Mouse (Mus musculus): Measurements from ENCODE around the gene Rbbp4. TPM values are rescaled to one million over a fixed set of nuclear protein-coding genes. Genes with fewer than 3 reads are reported as not detected.

Gene Rbbp4
- polyA plus RNA-seq, 1 experiment from 2014 or later = 555 TPM

DNA sequence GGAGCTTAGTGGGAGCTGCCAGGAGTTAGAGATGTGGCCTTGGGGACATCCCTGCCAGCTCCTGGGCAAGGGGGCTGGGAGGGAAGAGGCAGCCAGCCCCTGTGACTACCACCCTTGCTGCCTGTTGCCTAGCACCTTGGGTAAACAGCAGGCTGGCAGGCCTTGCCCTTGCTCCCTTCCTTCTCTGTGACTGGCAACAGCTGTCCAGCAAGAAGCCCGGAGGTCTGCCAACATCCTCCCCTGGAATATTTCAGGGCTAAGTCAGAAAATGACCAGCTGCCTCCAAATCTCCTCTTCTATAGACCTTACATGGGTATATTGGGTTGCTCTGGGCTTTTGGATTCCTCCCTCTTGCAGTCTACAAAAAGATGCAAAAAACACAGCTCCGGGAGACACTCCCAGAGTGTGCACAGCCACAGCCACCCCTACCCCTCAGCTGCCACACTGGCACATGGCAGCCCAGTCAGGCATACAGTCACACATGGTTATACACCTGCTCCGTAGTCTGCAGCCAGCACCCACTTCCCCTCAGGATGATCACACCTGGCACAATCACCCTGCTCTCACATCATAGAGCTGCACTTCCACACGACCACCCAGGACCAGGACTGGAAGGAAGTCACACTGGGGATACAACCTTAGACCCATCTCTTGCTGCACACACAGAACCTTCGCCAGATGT lies 49.0 kb downstream of the Rbbp4 start:
- Histone ChIP-seq H3K27me3 (ENCODE audit: control insufficient read depth, insufficient read depth, low read length) (peaks cover 9% of the 10 kb centered on the region; the same call in 1 of the 2 replicates), H3K4me3 (ENCODE audit: low read depth, low read length) (no peak overlapping the region), H3K4me2 (ENCODE audit: low read depth, low read length, severe bottlenecking) (no peak overlapping the region; the same call in 1 of the 2 replicates), H3K9me3 (ENCODE audit: control insufficient read depth, low read length) (no peaks in the 10 kb centered on the region), H3K36me3 (ENCODE audit: control insufficient read depth, insufficient read depth, low read length) (no peaks in the 10 kb centered on the region), H3K9ac (ENCODE audit: low read length) (no peak overlapping the region), H3K27ac (ENCODE audit: low read depth, low read length) (no peak overlapping the region), H3K4me1 (replicated peaks; ENCODE audit: control insufficient read depth, insufficient read depth, low read length) (peaks cover 10% of the 10 kb centered on the region; the same call in 1 of the 2 replicates)
- DNase-seq (ENCODE audit: low spot score) (no peak), ATAC-seq (replicated peaks; ENCODE audit: low FRiP score) (no peak)
- WGBS = 73% methylated on average over 5 of the region's 5 CpGs

DNA sequence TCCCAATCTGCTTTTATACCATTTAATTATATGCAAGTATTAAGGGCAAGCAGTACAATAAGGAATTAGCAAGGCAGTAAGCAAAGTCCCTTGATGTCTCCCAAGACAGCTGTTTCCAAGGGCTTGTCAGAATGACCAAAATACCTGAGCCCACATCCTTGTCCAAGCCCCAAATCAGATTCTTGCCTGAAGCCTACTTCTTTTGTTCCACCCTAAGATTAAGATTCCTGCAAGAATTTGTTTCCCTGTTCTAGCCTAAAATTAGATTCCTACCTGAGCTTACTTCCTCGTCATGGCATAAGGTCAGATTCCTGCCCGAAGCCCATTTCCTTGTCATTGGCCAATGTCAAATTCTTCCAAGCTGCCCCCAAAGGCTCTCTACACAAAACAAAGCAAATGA lies 50.5 kb downstream of the Rbbp4 start:
- Histone ChIP-seq H3K9ac (ENCODE audit: low read length) (no peak overlapping the region), H3K9me3 (ENCODE audit: control insufficient read depth, low read length) (no peaks in the 10 kb centered on the region), H3K27me3 (ENCODE audit: control insufficient read depth, insufficient read depth, low read length) (peaks cover 9% of the 10 kb centered on the region; the same call in 1 of the 2 replicates), H3K4me3 (ENCODE audit: low read depth, low read length) (no peak overlapping the region), H3K4me1 (replicated peaks; ENCODE audit: control insufficient read depth, insufficient read depth, low read length) (peaks cover 10% of the 10 kb centered on the region; the same call in 1 of the 2 replicates), H3K4me2 (ENCODE audit: low read depth, low read length, severe bottlenecking) (no peak overlapping the region), H3K27ac (ENCODE audit: low read depth, low read length) (no peak overlapping the region), H3K36me3 (ENCODE audit: control insufficient read depth, insufficient read depth, low read length) (no peaks in the 10 kb centered on the region)
- DNase-seq (ENCODE audit: low spot score) (no peak), ATAC-seq (replicated peaks; ENCODE audit: low FRiP score) (no peak)
- WGBS = 82% methylated on average over 2 of the region's 2 CpGs

DNA sequence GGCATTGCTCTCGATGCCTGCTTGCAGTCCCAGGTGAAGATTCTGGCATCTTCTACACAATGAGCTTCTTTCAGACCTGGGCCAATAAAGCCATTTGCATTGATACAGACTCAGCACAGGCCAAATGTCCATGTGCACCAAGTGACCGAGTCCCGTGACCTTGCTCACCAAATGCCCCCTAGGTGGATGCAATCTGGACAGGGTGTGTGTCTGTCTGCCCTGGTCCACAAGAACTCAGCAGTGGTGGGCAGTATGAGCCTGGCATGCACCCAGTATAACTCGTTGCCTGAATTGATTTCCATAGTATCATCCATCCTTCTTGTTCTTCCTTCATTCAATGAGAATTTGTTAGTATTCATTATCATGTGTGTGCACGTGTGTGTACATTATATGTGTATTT lies 51.9 kb downstream of the Rbbp4 start:
- Histone ChIP-seq H3K4me2 (ENCODE audit: low read depth, low read length, severe bottlenecking) (no peak overlapping the region), H3K27ac (ENCODE audit: low read depth, low read length) (no peak overlapping the region), H3K9ac (ENCODE audit: low read length) (no peak overlapping the region), H3K9me3 (ENCODE audit: control insufficient read depth, low read length) (no peaks in the 10 kb centered on the region), H3K4me1 (replicated peaks; ENCODE audit: control insufficient read depth, insufficient read depth, low read length) (peaks cover 10% of the 10 kb centered on the region; the same call in 1 of the 2 replicates), H3K4me3 (ENCODE audit: low read depth, low read length) (no peak overlapping the region), H3K36me3 (ENCODE audit: control insufficient read depth, insufficient read depth, low read length) (no peaks in the 10 kb centered on the region), H3K27me3 (ENCODE audit: control insufficient read depth, insufficient read depth, low read length) (peaks cover 9% of the 10 kb centered on the region; the same call in 1 of the 2 replicates)
- DNase-seq (ENCODE audit: low spot score) (no peak), ATAC-seq (replicated peaks; ENCODE audit: low FRiP score) (no peak)
- 89% methylated on average over 5 of the region's 5 CpGs for WGBS

DNA sequence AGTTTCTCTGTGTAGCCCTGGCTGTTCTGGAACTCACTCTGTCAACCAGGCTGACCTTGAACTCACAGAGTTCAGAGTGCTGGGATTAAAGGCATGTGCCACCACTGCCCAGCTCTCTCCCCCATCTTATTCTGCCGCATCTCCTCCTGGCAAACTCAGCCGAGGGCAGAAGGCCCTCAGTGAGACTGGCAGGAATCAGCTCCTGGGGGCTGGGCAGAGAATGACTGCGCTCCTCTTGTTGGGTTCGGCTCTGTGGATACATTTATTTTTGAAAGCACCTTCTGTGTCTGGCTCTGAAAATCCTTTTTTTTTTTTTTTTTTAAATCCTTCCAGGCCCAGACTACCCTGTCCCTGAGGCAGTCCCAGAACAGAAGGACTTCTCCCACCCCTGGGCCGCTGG lies 52.4 kb downstream of the Rbbp4 start:
- DNase-seq (ENCODE audit: low spot score) = no peak
- peaks cover 9% of the 10 kb centered on the region; the same call in 1 of the 2 replicates for H3K27me3 ChIP-seq (ENCODE audit: control insufficient read depth, insufficient read depth, low read length)
- no peak for ATAC-seq (replicated peaks; ENCODE audit: low FRiP score)
- no peak overlapping the region for H3K27ac ChIP-seq (ENCODE audit: low read depth, low read length)
- no peak overlapping the region for H3K9ac ChIP-seq (ENCODE audit: low read length)
- no peaks in the 10 kb centered on the region for H3K9me3 ChIP-seq (ENCODE audit: control insufficient read depth, low read length)
- 88% methylated on average over 5 of the region's 5 CpGs for WGBS
- no peak overlapping the region for H3K4me2 ChIP-seq (ENCODE audit: low read depth, low read length, severe bottlenecking)
- H3K4me1 ChIP-seq (replicated peaks; ENCODE audit: control insufficient read depth, insufficient read depth, low read length) = peaks cover 10% of the 10 kb centered on the region; the same call in 1 of the 2 replicates
- H3K36me3 ChIP-seq (ENCODE audit: control insufficient read depth, insufficient read depth, low read length) = no peaks in the 10 kb centered on the region
- H3K4me3 ChIP-seq (ENCODE audit: low read depth, low read length) = no peak overlapping the region

DNA sequence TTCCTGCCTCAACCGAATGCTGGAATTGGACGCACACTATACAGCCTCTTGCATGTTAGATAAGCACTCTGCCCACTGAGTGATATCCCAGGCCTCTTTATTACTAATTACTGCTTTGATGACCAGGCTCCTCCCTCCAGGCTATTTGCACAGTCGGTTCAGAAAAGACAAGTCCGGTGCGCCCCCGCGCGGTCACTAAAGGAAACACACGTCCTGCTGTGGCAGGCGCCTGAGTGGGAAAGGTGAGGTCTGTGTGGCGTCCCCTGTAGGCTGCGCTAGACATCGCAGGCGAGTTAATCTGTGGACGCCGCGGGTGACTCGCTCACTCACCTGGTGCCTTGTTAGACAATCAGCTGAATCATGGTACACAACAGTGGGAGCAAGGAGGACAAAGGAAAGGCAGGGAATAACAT lies 58.7 kb downstream of the Rbbp4 start:
- WGBS = 2% methylated on average over 18 of the region's 18 CpGs
- no peak overlapping the region for H3K4me3 ChIP-seq (ENCODE audit: low read depth, low read length)
- ATAC-seq (replicated peaks; ENCODE audit: low FRiP score) = no peak; the same call in 1 of the 2 replicates
- H3K27ac ChIP-seq (ENCODE audit: low read depth, low read length) = no peak overlapping the region
- DNase-seq (ENCODE audit: low spot score) = peak; percentile 97
- H3K9ac ChIP-seq (ENCODE audit: low read length) = no peak overlapping the region
- H3K36me3 ChIP-seq (ENCODE audit: control insufficient read depth, insufficient read depth, low read length) = no peaks in the 10 kb centered on the region
- H3K27me3 ChIP-seq (ENCODE audit: control insufficient read depth, insufficient read depth, low read length) = no peaks in the 10 kb centered on the region
- H3K4me2 ChIP-seq (ENCODE audit: low read depth, low read length, severe bottlenecking) = no peak overlapping the region
- no peaks in the 10 kb centered on the region for H3K9me3 ChIP-seq (ENCODE audit: control insufficient read depth, low read length)
- no peaks in the 10 kb centered on the region for H3K4me1 ChIP-seq (replicated peaks; ENCODE audit: control insufficient read depth, insufficient read depth, low read length)

DNA sequence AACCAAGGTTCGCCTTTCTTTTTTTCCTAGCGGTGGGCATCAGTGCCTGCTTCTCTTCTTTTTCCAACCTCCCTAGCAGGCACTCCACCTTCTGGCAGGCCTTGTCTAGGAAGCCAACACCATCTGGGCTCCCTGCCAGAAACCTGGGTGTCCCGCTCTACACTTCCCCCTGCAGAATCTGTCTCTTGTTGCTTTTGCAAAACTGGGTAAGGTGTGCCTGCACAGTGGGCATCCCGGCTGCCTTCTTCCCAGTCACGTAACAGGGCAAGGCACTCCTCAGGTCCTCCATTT lies 62.5 kb downstream of the Rbbp4 start:
- no peak for ATAC-seq (replicated peaks; ENCODE audit: low FRiP score)
- Histone ChIP-seq H3K4me3 (ENCODE audit: low read depth, low read length) (no peak overlapping the region), H3K9me3 (ENCODE audit: control insufficient read depth, low read length) (no peaks in the 10 kb centered on the region), H3K4me1 (replicated peaks; ENCODE audit: control insufficient read depth, insufficient read depth, low read length) (no peaks in the 10 kb centered on the region), H3K27ac (ENCODE audit: low read depth, low read length) (no peak overlapping the region), H3K4me2 (ENCODE audit: low read depth, low read length, severe bottlenecking) (no peak overlapping the region), H3K27me3 (ENCODE audit: control insufficient read depth, insufficient read depth, low read length) (no peaks in the 10 kb centered on the region), H3K9ac (ENCODE audit: low read length) (no peak overlapping the region), H3K36me3 (ENCODE audit: control insufficient read depth, insufficient read depth, low read length) (no peaks in the 10 kb centered on the region)
- DNase-seq (ENCODE audit: low spot score) = no peak
- WGBS = 49% methylated on average over 5 of the region's 5 CpGs

DNA sequence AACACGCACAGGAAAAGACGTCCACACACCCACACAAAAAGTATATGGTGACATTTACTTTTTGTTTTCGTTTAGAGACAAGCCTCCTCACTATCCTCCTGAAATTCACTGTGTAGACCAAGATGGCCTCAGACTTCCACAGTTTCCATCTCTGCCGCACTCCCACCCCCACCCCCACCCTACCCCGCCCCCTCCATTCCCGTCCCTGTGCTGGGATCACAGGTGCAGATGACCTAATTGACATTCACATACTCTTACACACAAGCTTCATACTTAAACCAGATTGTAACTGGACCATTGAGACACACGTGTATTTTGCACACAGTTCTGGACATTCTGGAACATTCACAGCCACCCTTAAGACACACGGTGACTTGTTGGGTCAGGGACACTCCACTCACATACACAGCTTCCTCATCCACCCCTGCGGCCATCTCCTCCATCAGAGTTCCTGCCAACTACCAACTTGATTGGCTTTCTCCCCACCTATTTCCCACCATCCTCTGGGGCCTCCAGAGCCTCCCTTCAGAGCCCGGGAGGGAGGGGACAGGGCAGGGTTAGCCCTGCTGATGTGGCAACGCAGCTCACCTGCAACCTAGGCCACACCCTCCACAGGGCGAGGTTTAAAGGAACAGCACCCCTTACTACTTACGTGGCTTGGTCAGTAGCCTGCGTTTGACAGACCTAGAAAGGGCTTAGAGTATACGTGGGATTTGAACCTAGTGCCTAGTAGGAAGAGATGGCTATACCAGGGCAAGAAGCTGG lies 63.0 kb downstream of the Rbbp4 start:
- ATAC-seq (replicated peaks; ENCODE audit: low FRiP score) = no peak
- H3K36me3 ChIP-seq (ENCODE audit: control insufficient read depth, insufficient read depth, low read length) = no peaks in the 10 kb centered on the region
- WGBS = 20% methylated on average over 15 of the region's 15 CpGs

DNA sequence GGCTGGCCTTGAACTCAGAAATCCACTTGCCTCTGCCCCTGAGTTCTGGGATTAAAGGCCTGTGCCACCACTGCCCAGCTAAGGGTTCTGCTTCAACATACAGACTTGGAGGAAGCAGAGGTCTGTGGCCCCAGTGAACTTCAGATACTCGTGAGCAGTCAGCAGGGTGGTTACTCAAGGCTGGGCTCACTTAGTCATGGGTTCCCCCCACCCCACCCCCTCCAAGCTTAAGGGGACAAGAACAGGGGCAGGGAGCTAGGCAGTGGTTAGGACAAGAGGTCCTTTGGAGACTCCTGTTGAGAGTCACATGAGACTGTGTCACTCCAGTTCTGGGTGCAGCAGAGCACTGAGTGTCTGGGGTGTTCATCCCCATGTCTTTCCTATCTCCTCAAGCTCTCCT lies 66.5 kb downstream of the Rbbp4 start:
- Histone ChIP-seq H3K27ac (ENCODE audit: low read depth, low read length) (no peak overlapping the region), H3K4me2 (ENCODE audit: low read depth, low read length, severe bottlenecking) (no peak overlapping the region), H3K9me3 (ENCODE audit: control insufficient read depth, low read length) (no peaks in the 10 kb centered on the region), H3K36me3 (ENCODE audit: control insufficient read depth, insufficient read depth, low read length) (no peaks in the 10 kb centered on the region), H3K4me1 (replicated peaks; ENCODE audit: control insufficient read depth, insufficient read depth, low read length) (no peaks in the 10 kb centered on the region), H3K27me3 (ENCODE audit: control insufficient read depth, insufficient read depth, low read length) (no peaks in the 10 kb centered on the region), H3K9ac (ENCODE audit: low read length) (no peak overlapping the region), H3K4me3 (ENCODE audit: low read depth, low read length) (no peak overlapping the region)
- no peak for DNase-seq (ENCODE audit: low spot score)
- 54% methylated on average over 1 of the region's 1 CpGs for WGBS
- no peak for ATAC-seq (replicated peaks; ENCODE audit: low FRiP score)

More for the DNA sequence above, 63.0 kb downstream of the Rbbp4 start:
- H3K9ac ChIP-seq (ENCODE audit: low read length) = no peak overlapping the region
- H3K4me3 ChIP-seq (ENCODE audit: low read depth, low read length) = no peak overlapping the region
- H3K4me1 ChIP-seq (replicated peaks; ENCODE audit: control insufficient read depth, insufficient read depth, low read length) = no peaks in the 10 kb centered on the region
- DNase-seq (ENCODE audit: low spot score) = no peak
- H3K4me2 ChIP-seq (ENCODE audit: low read depth, low read length, severe bottlenecking) = no peak overlapping the region
- no peaks in the 10 kb centered on the region for H3K27me3 ChIP-seq (ENCODE audit: control insufficient read depth, insufficient read depth, low read length)
- no peak overlapping the region for H3K27ac ChIP-seq (ENCODE audit: low read depth, low read length)
- H3K9me3 ChIP-seq (ENCODE audit: control insufficient read depth, low read length) = no peaks in the 10 kb centered on the region

Data from forebrain, embryonic 11.5 days (tissue).